Mouse (Mus musculus): Measurements from ENCODE around the gene 2010111I01Rik. TPM values are rescaled to one million over a fixed set of nuclear protein-coding genes. Genes with fewer than 3 reads are reported as not detected.

The 2010111I01Rik gene
- total and polyA plus RNA-seq, 2 experiments, result 40.8 to 78.1 TPM

DNA sequence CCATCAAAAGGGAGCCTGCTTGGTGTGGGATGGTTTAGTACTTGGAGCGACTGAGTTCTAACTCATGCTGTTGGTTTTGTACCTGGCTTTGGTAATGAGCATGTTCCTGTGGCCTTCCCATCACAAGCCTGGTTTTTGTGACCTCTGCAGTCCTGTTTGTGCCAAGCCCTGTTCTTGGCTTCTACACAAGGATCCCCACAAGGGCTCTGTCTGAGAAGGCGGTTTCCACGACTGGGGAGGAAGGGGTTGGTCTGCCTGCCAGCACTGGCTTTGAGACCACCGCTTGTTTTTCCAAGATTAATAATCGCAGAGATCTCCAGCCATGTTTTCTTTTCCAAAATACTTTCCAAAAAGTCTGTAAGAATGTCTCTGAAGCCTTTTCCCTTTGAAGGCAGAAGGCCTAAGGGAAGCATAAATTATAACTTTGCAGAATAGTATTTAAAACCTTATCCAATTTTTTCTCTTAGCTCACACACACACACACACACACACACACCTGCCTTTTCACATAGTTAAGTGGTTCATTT is 67.7 kb downstream of the 2010111I01Rik start:
- no peak for DNase-seq (ENCODE audit: extremely low read depth, low read depth, low spot score)
- Histone ChIP-seq H3K36me3 (ENCODE audit: control insufficient read depth, insufficient read depth, low read length) (no peaks in the 10 kb centered on the region), H3K9ac (ENCODE audit: low read depth, low read length) (no peak overlapping the region), H3K27me3 (ENCODE audit: control insufficient read depth, insufficient read depth, low read length) (no peaks in the 10 kb centered on the region), H3K4me1 (ENCODE audit: control insufficient read depth, insufficient read depth, low read length) (no peaks in the 10 kb centered on the region), H3K27ac (replicated peaks; ENCODE audit: insufficient read depth, low read depth, low read length) (no peak overlapping the region), H3K79me2 (ENCODE audit: control insufficient read depth, insufficient read depth, low read length) (no peaks in the 10 kb centered on the region), H3K4me3 (ENCODE audit: insufficient read depth, low read depth, low read length) (no peak overlapping the region)
- 85% methylated on average over 5 of the region's 5 CpGs for WGBS
- no peak for TF ChIP-seq POLR2A (IDR thresholded peaks at IDR 0.05; ENCODE audit: extremely low read depth, insufficient read depth, low read length)
- TF ChIP-seq CTCF (IDR thresholded peaks at IDR 0.05; ENCODE audit: low read depth, low read length), result no peak

DNA sequence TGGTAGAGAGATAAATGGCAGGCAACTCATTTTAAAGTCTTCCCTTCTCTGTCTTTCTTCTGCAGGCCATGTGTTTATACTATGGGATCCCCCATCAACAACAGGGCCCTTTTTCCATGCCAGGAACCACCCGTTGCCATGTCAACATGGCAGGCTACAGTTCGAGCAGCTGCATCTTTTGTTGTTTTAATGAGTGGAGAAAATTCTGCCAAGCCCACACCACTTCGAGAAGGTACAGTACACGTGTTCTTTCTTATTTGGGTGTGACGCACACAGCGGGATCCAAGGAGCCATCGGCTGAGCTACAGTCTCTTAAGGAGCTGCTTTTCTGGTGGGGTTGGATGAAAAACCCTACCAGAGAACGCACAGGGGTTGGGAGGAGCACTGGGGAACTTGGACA is 68.3 kb downstream of the 2010111I01Rik start:
- no peaks in the 10 kb centered on the region for H3K36me3 ChIP-seq (ENCODE audit: control insufficient read depth, insufficient read depth, low read length)
- no peaks in the 10 kb centered on the region for H3K4me1 ChIP-seq (ENCODE audit: control insufficient read depth, insufficient read depth, low read length)
- WGBS, result 91% methylated on average over 8 of the region's 8 CpGs
- TF ChIP-seq POLR2A (IDR thresholded peaks at IDR 0.05; ENCODE audit: extremely low read depth, insufficient read depth, low read length), result no peak
- TF ChIP-seq CTCF (IDR thresholded peaks at IDR 0.05; ENCODE audit: low read depth, low read length), result no peak
- H3K27me3 ChIP-seq (ENCODE audit: control insufficient read depth, insufficient read depth, low read length), result no peaks in the 10 kb centered on the region
- H3K27ac ChIP-seq (replicated peaks; ENCODE audit: insufficient read depth, low read depth, low read length), result no peak overlapping the region
- H3K4me3 ChIP-seq (ENCODE audit: insufficient read depth, low read depth, low read length), result no peak overlapping the region
- no peak overlapping the region for H3K9ac ChIP-seq (ENCODE audit: low read depth, low read length)
- H3K79me2 ChIP-seq (ENCODE audit: control insufficient read depth, insufficient read depth, low read length), result no peaks in the 10 kb centered on the region
- no peak for DNase-seq (ENCODE audit: extremely low read depth, low read depth, low spot score)

DNA sequence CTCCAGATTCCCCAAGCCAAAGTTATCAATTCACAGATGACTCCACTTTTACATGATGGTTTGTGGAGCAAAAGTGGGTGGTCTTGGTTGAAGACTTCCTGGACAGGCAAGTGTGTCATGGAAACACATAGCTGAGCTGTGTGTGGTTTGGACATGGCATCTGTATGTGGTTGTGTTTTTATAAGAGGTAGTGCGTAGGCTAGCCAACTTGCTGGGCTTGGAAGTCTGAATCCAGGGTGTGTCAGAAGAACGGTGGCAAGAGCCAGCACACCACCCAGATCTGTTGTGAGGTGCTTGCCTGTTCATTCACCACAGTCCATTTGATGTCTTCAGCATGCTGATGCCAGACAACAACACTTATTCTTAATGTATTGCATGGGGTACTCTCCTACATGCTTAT is 68.7 kb downstream of the 2010111I01Rik start:
- no peaks in the 10 kb centered on the region for H3K79me2 ChIP-seq (ENCODE audit: control insufficient read depth, insufficient read depth, low read length)
- no peaks in the 10 kb centered on the region for H3K36me3 ChIP-seq (ENCODE audit: control insufficient read depth, insufficient read depth, low read length)
- H3K27me3 ChIP-seq (ENCODE audit: control insufficient read depth, insufficient read depth, low read length), result no peaks in the 10 kb centered on the region
- TF ChIP-seq POLR2A (IDR thresholded peaks at IDR 0.05; ENCODE audit: extremely low read depth, insufficient read depth, low read length) (no peak), CTCF (IDR thresholded peaks at IDR 0.05; ENCODE audit: low read depth, low read length) (no peak)
- DNase-seq (ENCODE audit: extremely low read depth, low read depth, low spot score), result no peak
- WGBS, result 94% methylated on average over 2 of the region's 2 CpGs
- no peak overlapping the region for H3K9ac ChIP-seq (ENCODE audit: low read depth, low read length)
- no peak overlapping the region for H3K27ac ChIP-seq (replicated peaks; ENCODE audit: insufficient read depth, low read depth, low read length)
- H3K4me1 ChIP-seq (ENCODE audit: control insufficient read depth, insufficient read depth, low read length), result no peaks in the 10 kb centered on the region
- no peak overlapping the region for H3K4me3 ChIP-seq (ENCODE audit: insufficient read depth, low read depth, low read length)

DNA sequence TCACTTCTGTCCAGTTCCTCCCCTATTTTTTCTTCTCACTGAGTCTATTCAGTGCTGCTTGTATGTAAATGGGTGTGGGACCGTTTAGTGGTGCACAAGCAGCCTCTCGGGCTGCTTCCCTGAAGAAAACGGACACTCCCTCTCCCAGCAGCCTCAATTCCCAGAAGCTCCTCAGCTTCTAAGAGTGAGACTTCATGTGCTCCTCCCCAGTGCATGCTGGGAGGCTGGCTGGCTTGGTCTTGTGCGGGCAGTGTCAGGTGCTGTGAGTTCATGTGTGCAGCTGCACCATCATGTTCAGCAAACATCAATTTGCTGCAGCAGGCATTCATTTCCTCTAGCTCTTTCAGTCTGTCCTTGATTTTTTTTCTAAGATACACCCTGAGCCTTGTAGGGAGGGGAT is 70.0 kb downstream of the 2010111I01Rik start:
- no peaks in the 10 kb centered on the region for H3K27me3 ChIP-seq (ENCODE audit: control insufficient read depth, insufficient read depth, low read length)
- no peaks in the 10 kb centered on the region for H3K36me3 ChIP-seq (ENCODE audit: control insufficient read depth, insufficient read depth, low read length)
- no peak overlapping the region for H3K4me3 ChIP-seq (ENCODE audit: insufficient read depth, low read depth, low read length)
- DNase-seq (ENCODE audit: extremely low read depth, low read depth, low spot score), result no peak
- no peak overlapping the region for H3K27ac ChIP-seq (replicated peaks; ENCODE audit: insufficient read depth, low read depth, low read length)
- 89% methylated on average over 4 of the region's 4 CpGs for WGBS
- H3K4me1 ChIP-seq (ENCODE audit: control insufficient read depth, insufficient read depth, low read length), result no peaks in the 10 kb centered on the region
- no peak overlapping the region for H3K9ac ChIP-seq (ENCODE audit: low read depth, low read length)
- H3K79me2 ChIP-seq (ENCODE audit: control insufficient read depth, insufficient read depth, low read length), result no peaks in the 10 kb centered on the region
- no peak for TF ChIP-seq POLR2A (IDR thresholded peaks at IDR 0.05; ENCODE audit: extremely low read depth, insufficient read depth, low read length)
- no peak for TF ChIP-seq CTCF (IDR thresholded peaks at IDR 0.05; ENCODE audit: low read depth, low read length)

DNA sequence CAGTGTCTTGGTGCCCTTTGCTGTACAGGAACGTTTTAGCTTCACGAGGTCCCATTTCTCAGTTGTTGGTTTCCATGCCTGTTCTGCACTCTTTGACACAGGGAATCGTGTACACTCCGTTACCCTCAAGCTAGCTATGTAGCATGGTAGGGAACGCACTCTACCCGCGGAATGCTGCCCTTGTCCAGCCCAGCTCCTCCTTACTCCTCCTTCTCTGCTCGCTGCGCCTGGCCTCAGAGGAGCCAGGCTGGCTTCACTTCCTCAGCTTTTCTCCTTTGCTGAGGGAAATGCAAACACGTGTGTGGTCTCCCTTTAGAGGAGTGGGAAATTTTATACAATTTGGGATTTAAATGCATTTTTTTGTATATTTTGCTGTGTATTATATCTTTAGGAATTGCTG is 73.2 kb downstream of the 2010111I01Rik start:
- Histone ChIP-seq H3K79me2 (ENCODE audit: control insufficient read depth, insufficient read depth, low read length) (no peaks in the 10 kb centered on the region), H3K27ac (replicated peaks; ENCODE audit: insufficient read depth, low read depth, low read length) (no peak overlapping the region), H3K4me3 (ENCODE audit: insufficient read depth, low read depth, low read length) (no peak overlapping the region), H3K9ac (ENCODE audit: low read depth, low read length) (no peak overlapping the region), H3K27me3 (ENCODE audit: control insufficient read depth, insufficient read depth, low read length) (no peaks in the 10 kb centered on the region), H3K4me1 (ENCODE audit: control insufficient read depth, insufficient read depth, low read length) (no peaks in the 10 kb centered on the region), H3K36me3 (ENCODE audit: control insufficient read depth, insufficient read depth, low read length) (no peaks in the 10 kb centered on the region)
- no peak for DNase-seq (ENCODE audit: extremely low read depth, low read depth, low spot score)
- WGBS, result 78% methylated on average over 10 of the region's 10 CpGs
- TF ChIP-seq CTCF (IDR thresholded peaks at IDR 0.05; ENCODE audit: low read depth, low read length) (no peak), POLR2A (IDR thresholded peaks at IDR 0.05; ENCODE audit: extremely low read depth, insufficient read depth, low read length) (no peak)

DNA sequence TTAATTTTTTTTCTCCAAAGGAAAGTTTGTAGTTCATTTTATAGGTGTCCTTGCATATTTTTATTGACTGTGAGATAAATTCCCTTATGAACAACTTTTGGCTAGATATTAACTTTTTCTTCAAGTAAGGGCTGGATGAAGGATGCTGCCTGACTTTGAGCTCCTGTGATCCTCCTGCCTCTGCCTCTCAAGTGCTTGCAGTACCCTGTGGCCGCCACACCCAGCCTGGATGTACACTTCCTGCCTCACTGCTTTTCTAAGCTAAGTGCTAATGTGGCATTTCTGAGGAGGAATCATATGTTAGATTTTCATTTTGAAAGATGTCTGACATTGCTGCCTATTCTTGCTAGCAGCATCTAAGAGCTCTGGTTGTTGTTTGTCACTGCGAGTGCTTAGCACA is 73.7 kb downstream of the 2010111I01Rik start:
- Histone ChIP-seq H3K4me3 (ENCODE audit: insufficient read depth, low read depth, low read length) (no peak overlapping the region), H3K79me2 (ENCODE audit: control insufficient read depth, insufficient read depth, low read length) (no peaks in the 10 kb centered on the region), H3K36me3 (ENCODE audit: control insufficient read depth, insufficient read depth, low read length) (no peaks in the 10 kb centered on the region), H3K27ac (replicated peaks; ENCODE audit: insufficient read depth, low read depth, low read length) (no peak overlapping the region), H3K4me1 (ENCODE audit: control insufficient read depth, insufficient read depth, low read length) (no peaks in the 10 kb centered on the region), H3K9ac (ENCODE audit: low read depth, low read length) (no peak overlapping the region), H3K27me3 (ENCODE audit: control insufficient read depth, insufficient read depth, low read length) (no peaks in the 10 kb centered on the region)
- TF ChIP-seq POLR2A (IDR thresholded peaks at IDR 0.05; ENCODE audit: extremely low read depth, insufficient read depth, low read length), result no peak
- no peak for TF ChIP-seq CTCF (IDR thresholded peaks at IDR 0.05; ENCODE audit: low read depth, low read length)
- WGBS, result 94% methylated on average over 2 of the region's 2 CpGs
- no peak for DNase-seq (ENCODE audit: extremely low read depth, low read depth, low spot score)
